Mouse (Mus musculus) frontal cortex, adult (tissue): ENCODE results near the gene Defa34.
"Not testable (repeated sequence)": the region's sequence is repeated elsewhere in the genome, so short reads cannot be mapped to it uniquely, and the experiment has no call there.

Experiments
- ATAC-seq: cut with Nextera tagmentation; 2 replicates; pipeline ENCODE4 v1.9.2; 2017; ENCODE audit warnings: mild to moderate bottlenecking, moderate library complexity, mixed read lengths; ENCODE audit not compliant: low TSS enrichment

The Defa34 gene

DNA sequence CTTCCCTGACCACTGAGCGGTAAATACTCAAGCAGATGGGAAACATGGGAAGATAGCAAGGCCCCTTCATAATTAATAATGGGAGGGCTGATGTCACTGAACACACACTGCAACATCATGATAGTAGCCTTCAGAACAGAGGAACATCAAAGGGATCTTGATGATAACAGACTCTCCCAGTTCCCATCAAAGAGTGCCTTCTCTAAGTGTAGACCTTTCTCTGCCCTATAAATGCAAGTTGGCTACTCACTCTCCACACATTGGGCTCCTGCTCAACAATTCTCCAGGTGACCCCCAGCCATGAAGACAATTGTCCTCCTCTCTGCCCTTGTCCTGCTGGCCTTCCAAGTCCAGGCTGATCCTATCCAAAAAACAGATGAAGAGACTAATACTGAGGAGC lies at the start of gene Defa34:
Gene Defa34 (plus strand): TSS at position 301 of the 400 bp plus-strand sequence.
- ATAC-seq, result not testable (repeated sequence)

DNA sequence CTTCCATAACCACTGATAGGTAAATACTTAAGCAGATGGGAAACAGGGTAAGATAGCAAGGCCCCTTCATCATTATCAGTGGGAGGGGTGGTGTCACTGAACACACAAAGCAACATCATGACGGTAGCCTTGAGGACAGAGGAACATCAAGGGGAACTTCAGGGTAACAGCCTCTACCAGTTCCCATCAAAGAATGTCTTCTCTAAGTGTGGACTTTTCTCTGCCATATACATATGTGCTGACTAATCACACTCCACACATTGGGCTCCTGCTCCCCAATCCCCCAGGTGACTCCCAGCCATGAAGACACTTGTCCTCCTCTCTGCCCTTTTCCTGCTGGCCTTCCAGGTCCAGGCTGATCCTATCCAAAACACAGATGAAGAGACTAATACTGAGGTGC lies 47.7 kb upstream of the Defa34 start, which contains the start of gene Defa26:
Gene Defa26 (plus strand): TSS at position 301 of the 400 bp plus-strand sequence.
- not testable (repeated sequence) for ATAC-seq

- ATAC-seq, result not testable (repeated sequence)
These were observed 10.1 kb upstream of the Defa34 start, which contains the start of gene Defa17 for GRCm38 (mm10) chr8:21655480-21655879. TSS of gene Defa17 (plus strand) at chr8:21655780.

GRCm38 (mm10) chr8:21703545-21703944 lies 37.9 kb downstream of the Defa34 start, which contains the start of gene AY761184:
TSS of gene AY761184 (minus strand) at chr8:21703645.
- not testable (repeated sequence) for ATAC-seq
